Mouse (Mus musculus): ENCODE data around the gene Stra6. TPM values are rescaled to one million over a fixed set of nuclear protein-coding genes. Genes with fewer than 3 reads are reported as not detected.
A peak's percentile ranks its signal among the peaks of the same experiment; 100 is the strongest.

Stra6 gene
- total RNA-seq, 4 experiments from 2014 or later, result 1.0 to 2.6 (median 2.2) TPM

GRCm38 (mm10) chr9:58133893-58134884, 70.6 kb downstream of the Stra6 start:
- no peak for DNase-seq

DNA sequence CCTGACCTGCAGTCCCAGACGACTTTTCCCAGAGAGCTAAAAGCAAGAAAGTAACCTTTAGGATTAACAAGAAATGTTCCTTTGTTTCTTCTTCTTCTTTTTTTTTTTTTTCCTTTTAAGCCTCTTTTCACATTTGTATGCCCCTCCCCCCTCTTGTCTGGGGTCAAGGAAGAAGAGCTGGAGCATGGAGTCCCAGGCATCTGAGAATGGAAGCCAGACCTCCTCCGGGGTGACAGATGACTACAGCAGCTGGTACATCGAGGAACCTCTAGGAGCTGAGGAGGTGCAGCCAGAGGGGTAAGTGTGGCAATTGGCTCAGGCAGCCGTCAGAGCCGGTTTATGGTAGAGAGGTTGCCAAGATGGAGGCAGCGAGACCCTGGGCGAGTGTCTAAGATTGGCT, 71.3 kb downstream of the Stra6 start:
- DNase-seq, result no peak

DNA sequence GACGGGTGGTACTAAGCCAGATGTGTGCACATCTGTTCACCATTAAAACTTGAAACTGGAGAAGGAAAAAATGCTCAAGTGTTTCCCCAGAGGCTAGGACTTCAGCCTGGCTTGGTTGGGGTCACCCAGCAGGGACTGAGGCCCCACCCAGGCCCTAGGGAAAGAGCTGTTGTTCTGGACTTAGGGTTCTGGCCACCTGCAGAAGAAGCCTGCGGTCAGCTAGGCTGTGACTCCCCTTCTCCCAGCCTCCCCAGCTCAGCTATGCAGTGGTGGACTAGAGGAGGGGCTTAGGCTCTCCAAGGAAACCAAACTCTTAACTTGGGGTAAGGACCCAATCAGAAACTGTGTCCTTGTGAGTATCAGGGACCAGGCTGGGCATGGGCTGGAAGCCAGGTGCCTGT, 72.3 kb downstream of the Stra6 start:
- DNase-seq, result no peak

DNA sequence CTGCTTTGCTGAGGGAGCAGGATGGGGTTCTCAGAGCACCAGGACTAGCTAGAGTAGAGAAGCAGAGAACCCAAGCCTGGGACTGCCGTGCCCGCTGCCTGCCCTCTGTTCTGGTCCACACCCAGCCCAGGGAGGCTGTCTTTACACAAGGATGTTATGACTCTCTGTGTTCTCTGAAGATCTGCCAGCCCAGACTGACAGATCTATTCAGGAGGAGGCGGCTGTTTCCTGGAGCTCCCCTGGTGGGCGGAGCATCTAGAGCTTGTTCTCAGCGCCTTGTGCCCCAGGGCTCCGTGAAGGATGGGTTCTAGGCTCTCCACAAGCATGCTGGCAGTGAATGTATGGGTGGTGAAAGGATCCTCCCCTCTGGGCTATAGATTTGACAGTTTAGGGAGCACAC, 76.4 kb downstream of the Stra6 start:
- DNase-seq, result no peak

- no peak for DNase-seq
Observed at GRCm38 (mm10) chr9:58143419-58143818, 79.8 kb downstream of the Stra6 start.

DNA sequence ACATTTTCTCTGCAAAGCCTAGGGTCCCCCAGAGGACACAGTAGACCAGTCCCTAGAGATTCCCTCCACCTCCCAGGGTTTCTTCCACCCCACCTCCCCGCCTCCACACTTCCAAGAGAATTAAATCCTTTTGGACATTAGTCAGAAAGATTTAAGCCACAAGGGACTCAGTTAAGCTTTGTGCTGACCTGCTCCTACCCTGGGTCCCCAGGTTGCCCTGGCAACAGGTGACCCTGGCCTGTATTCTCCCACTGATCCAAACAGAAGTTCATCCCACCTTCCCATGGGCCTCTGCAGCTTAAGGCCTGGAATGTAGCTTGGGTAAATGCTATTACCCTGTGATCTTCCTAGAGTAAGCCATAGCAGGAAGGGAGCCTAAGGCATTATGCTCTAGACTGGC, 81.1 kb downstream of the Stra6 start:
- DNase-seq, result no peak

DNA sequence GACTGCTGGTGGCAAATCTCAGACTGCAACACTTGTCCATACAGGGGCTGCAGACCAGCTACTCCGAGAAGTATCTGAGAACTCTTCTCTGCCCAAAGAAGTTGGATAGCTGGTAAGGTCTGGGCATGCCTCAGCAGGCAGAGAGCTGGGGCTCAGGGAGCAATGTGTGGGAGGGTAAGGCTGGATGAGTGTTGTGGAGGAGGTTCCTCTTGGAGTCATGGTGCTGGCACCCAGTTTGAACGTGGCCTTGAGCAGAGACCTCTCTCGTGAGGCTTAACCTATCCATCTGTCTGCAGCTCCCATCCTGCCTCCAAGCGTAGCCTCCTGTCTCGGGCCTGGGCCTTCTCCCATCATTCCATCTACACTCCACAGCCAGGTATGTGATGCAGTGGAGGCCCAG, 81.8 kb downstream of the Stra6 start:
- DNase-seq, result no peak

- DNase-seq, result peak; percentile 52
Observed at GRCm38 (mm10) chr9:58148806-58149205, 85.2 kb downstream of the Stra6 start.

DNA sequence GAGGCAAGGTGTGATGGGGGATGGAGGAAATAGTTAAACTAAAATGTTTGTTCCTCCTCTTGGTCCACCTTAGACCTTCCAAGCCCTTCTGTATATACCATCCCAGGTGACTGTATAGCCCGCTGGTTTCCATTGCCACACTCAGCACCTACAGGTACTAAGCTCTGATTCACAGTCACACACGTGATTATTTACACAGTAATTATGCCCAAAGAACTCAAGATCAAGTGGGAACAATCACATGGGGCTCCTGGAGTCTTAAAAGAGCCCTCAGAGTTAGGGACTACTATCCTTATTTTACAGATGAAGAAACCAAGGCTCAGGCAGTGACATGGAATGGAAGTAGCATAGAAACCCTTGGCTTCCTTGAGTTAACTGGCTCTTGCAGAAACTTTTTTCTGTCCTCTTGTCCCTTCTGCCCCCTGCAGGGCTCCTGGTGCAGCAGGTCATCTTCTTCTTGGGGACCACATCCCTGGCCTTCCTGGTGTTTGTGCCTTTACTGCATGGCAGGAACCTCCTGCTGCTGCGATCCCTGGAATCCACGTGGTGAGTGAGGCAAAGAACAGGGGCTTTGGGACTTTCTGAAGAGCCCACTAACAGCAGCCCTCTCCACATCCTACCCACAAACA, 87.3 kb downstream of the Stra6 start:
- DNase-seq, result no peak

- DNase-seq, result no peak
Observed at GRCm38 (mm10) chr9:58153095-58153494, 89.5 kb downstream of the Stra6 start.

- no peak for DNase-seq
Observed at GRCm38 (mm10) chr9:58155366-58155765, 91.8 kb downstream of the Stra6 start.

DNA sequence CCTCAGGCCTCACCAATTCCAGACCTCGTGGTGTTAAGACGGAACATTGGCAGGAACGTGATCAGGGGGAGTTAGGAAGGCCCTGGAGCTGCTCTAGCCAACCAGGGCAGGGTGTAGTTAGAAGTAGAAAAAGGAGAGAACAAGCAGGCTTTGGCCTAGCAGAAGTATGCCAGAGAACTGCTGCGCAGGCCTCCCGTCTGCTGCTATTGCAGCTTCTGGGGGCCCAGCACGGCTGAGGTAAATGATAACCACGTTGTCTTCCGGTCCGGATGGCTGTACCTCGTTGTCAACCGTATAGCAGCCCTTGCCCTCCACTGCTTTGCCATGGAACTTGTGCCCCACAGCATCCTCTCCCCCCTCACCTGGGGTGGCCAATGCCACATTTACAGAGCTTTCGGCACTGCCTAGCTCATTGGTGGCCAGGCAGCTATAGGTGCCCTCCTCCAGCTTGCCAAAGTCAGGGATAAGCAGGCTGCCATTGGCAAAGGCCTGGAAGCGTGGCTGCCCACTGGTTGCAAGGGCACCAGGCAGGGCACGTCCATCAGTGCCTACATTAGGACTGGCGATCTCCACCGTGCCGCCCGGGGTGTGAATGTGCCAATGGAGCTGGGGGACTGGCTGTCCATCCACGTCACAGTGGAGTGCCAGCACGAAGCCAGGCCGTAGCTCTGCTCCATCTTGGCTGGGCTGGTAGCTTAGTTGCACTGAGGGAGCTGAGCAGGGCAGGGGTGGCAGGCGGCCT, 93.4 kb downstream of the Stra6 start:
- DNase-seq, result no peak

DNA sequence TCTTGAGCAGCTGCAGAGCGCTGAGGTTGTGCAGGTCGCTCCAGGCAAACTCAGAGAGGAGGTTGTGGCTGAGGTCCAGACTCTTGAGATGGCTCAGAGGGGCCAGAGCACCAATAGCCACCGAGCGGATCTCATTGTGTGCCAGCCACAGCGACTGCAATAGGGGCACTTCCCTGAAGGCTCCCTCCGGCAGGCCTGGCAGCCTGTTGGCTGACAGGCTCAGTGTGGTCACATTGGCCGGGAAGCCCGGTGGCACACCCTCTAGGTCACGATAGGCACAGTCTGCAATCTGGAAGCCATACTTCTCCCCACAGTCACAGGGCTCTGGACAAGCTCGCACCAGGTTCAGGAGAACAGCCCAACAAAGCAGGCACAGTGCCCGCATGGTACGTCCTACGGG, 94.2 kb downstream of the Stra6 start:
- DNase-seq, result no peak

DNA sequence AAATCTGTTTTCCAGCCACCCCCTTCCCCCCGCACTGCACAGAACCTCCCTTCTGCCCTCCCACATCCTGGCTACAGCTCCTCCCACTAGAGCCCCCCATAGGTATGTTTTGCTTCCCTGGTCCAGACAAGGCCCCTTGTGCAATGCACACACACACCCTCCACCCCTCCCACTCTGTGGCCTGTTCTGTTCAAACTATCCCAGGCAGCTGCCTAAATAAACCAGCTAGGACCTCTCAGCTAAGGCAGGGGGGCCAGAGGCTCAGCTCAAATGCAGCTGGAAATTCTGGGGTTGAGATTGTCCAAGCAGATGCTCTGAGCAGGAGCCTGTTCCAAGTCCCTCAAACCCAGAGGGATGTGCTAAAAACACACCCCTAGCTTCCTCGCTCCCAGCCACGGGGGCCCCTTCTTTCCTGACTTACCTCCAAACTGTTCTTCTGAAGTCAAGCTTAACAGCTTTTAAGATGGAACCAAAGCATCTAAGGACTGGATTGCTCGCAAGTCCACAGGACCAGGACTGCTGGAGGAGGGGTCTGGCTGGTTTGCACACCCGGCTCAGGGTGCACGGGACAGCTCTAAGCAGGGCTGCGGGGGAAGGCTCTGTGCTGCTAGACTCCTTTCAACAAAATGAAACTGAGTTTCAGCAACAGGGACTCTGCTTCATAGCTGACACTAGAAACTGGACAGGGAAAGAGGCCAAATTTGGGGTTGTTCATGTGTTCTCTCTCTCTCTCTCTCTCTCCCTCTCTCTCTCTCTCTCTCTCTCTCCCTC, 95.1 kb downstream of the Stra6 start:
- no peak for DNase-seq

DNA sequence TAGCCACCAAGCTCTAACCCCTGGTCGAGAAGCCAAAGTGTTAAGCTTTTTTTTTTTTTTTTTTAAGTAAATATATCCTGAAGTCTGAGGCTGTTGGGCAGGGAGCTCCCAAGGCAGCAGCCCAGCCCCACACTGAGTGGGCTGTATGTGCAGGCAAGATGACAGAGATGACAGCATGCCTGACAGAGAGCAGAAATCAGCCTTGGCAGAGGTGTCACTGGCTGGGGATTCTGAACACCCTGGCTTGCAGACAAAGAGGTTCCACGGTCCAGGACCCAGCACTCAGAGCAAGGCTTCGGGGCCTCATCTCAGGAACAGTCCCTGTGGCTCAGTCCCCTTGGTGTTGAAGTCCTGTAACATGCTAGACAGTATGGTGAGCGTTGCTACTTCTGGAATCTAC, 96.3 kb downstream of the Stra6 start:
- no peak for DNase-seq

- no peak for DNase-seq
Observed at GRCm38 (mm10) chr9:58160315-58160714, 96.7 kb downstream of the Stra6 start.

GRCm38 (mm10) chr9:58162173-58162572, 98.6 kb downstream of the Stra6 start:
- no peak for DNase-seq

- peak; percentile 52 for DNase-seq
Observed at GRCm38 (mm10) chr9:58163146-58163545, 99.6 kb downstream of the Stra6 start.

DNA sequence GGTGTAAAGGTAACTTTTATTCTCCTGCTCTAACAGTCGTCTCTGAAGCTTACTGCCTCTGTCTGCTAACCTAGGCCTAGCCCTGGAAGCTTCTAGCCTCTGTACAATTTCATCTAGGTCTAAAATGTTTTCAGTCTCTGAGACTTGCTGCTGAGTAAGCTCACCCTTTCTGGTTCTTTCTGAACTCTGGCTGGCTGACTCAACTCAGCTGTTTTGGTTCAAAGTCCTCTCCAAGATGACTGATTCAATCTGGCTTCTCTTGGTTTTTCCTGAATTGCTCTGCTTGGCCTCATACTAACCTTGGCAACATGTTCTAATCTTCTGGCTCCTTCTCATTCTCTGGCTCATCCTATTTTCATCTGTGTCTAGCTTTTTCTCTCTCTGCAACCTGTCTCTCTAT, 102.2 kb downstream of the Stra6 start:
- no peak for DNase-seq

GRCm38 (mm10) chr9:58168880-58169279, 105.3 kb downstream of the Stra6 start:
- DNase-seq, result no peak

DNA sequence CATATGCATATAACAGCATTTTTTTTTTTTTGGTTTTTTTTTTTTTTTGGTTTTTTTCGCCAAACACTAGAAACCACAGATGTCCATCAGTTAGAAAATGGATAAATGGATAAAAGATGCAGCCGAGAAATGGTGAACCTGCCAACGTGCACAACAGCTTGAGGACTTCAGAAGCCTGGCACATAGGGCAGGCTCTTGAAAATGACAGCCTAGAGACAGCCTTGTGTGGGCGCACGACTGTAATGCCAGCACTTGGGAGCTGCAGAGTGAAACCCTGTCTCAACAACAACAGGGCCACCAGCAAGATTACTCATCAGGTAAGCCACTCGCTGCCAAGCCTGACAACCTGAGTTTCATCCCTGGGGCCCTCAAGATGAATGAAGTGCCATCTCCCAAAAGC, 105.8 kb downstream of the Stra6 start:
- DNase-seq, result no peak

- DNase-seq, result no peak
Observed at GRCm38 (mm10) chr9:58172863-58173262, 109.3 kb downstream of the Stra6 start.

All from adrenal gland, adult 8-10 months (tissue).